33 mouse cellular contexts compared by ENCODE assay signal in the genomic region with DNA sequence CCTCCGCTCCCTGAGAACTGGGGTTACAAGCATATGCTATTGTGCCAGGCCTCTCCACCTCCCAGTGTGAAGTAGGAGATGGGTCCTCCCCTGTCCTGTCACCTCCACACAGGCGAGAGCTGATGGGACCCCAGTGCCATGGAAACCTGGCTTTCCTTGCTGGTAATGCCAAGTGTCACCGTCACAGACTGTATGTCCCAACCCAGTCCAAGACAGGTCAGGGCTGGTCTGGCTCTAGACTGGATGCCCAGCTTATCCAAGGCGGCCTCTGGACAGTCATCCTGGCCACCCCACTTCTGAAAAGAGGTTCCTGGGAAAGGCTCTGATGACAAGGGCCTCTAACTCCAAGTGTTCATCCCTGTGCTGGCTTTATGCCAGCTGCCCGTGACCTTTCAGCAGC. TPM values are rescaled to one million over a fixed set of nuclear protein-coding genes. Genes with fewer than 3 reads are reported as not detected.
"Had no signal": no experiment of that assay in that cellular context is flagged by ENCODE, and none has a peak within 500 bp of the region (broad histone marks: within the 10 kb centered on the region; RNA-seq: fewer than 3 reads in every experiment).

No protein-coding gene starts in this region.

- ATAC-seq: forebrain, postnatal 0 days; hindbrain, postnatal 0 days had no signal

- H3K4me2 ChIP-seq: heart, embryonic 12.5 days; hindbrain, embryonic 13.5 days; hindbrain, embryonic 15.5 days; limb, embryonic 13.5 days; limb, embryonic 15.5 days; liver, embryonic 13.5 days; liver, embryonic 15.5 days had no signal

- DNase-seq: forebrain, postnatal 0 days; gastrocnemius, postnatal 10 days; gastrocnemius, postnatal 25 days; heart, adult 18-20 months; heart, postnatal 14 days; heart, postnatal 36 days; kidney, adult 11 months; kidney, adult 2 months; kidney, adult 9 months; kidney, postnatal 14 days; kidney, postnatal 36 days; layer of hippocampus, adult 9-11 months; layer of hippocampus, postnatal 36 days; left cerebral cortex, postnatal 4 days; liver, embryonic 13.5 days had no signal

- H3K4me1 ChIP-seq: hindbrain, embryonic 13.5 days; hindbrain, embryonic 15.5 days; limb, embryonic 13.5 days; limb, embryonic 15.5 days; liver, embryonic 13.5 days had no signal

- H3K27me3 ChIP-seq: heart, embryonic 12.5 days; hindbrain, embryonic 13.5 days; hindbrain, embryonic 15.5 days; limb, embryonic 13.5 days; limb, embryonic 15.5 days; liver, embryonic 13.5 days; liver, embryonic 15.5 days had no signal

- H3K27ac ChIP-seq: heart, embryonic 10.5 days; hindbrain, embryonic 13.5 days; hindbrain, embryonic 15.5 days; hindbrain, postnatal 0 days; kidney, postnatal 0 days; limb, embryonic 13.5 days; limb, embryonic 15.5 days; liver, embryonic 13.5 days; liver, embryonic 15.5 days had no signal

- H3K9me3 ChIP-seq: heart, embryonic 10.5 days; heart, embryonic 12.5 days; hindbrain, embryonic 13.5 days; hindbrain, embryonic 15.5 days; limb, embryonic 13.5 days; limb, embryonic 15.5 days; liver, embryonic 13.5 days; liver, embryonic 15.5 days had no signal

- H3K4me3 ChIP-seq: heart, embryonic 10.5 days; heart, embryonic 12.5 days; hindbrain, embryonic 13.5 days; hindbrain, embryonic 15.5 days; limb, embryonic 13.5 days; limb, embryonic 15.5 days; liver, embryonic 13.5 days; liver, embryonic 15.5 days had no signal

- H3K9ac ChIP-seq: forebrain, postnatal 0 days; heart, embryonic 12.5 days; hindbrain, embryonic 13.5 days; hindbrain, embryonic 15.5 days; limb, embryonic 13.5 days; limb, embryonic 15.5 days; liver, embryonic 13.5 days; liver, embryonic 15.5 days had no signal

RNA-seq across cellular contexts. Expression of a gene that starts 21.4 kb away (rescaled TPM):
- total RNA-seq: forebrain, postnatal 0 days; gastrocnemius, adult 18-20 months; gastrocnemius, postnatal 10 days; gastrocnemius, postnatal 25 days; hematopoietic stem cell, adult 5-6 weeks; hindbrain, postnatal 0 days; layer of hippocampus, adult 8-10 months; left cerebral cortex, adult 18-20 months; left cerebral cortex, adult 8-10 months; left cerebral cortex, postnatal 25 days; left cerebral cortex, postnatal 4 days had no signal
- polyA plus RNA-seq: forebrain, postnatal 0 days; heart, embryonic 10.5 days; heart, embryonic 12.5 days; heart, embryonic 14.5 days; hindbrain, embryonic 11.5 days; hindbrain, embryonic 13.5 days; hindbrain, embryonic 15.5 days; hindbrain, postnatal 0 days; limb, embryonic 11.5 days; limb, embryonic 13.5 days; limb, embryonic 15.5 days had no signal
